Mouse (Mus musculus): ENCODE results near the gene Arhgef3.

GRCm38 (mm10) chr14:27105731-27106457 is 8.8 kb upstream of the Arhgef3 start:
- TF ChIP-seq ZC3H11A (IDR thresholded peaks at IDR 0.05; ENCODE audit: borderline replicate concordance, low read depth, low read length), result no peak
- TF ChIP-seq HCFC1 (IDR thresholded peaks at IDR 0.05; ENCODE audit: borderline replicate concordance, insufficient read depth, low read length), result no peak
- no peak for TF ChIP-seq MAFK (IDR thresholded peaks at IDR 0.05; ENCODE audit: insufficient read depth, low read depth, low read length)

All from ES-E14 (cell line).